In genomic region chr9:57629118-57629874, GRCm38 (mm10) we compare ENCODE assay signal across 9 mouse cellular contexts. TPM values are rescaled to one million over a fixed set of nuclear protein-coding genes. Genes with fewer than 3 reads are reported as not detected.
DNase-seq lines count a peak whose midpoint lies in the region; ATAC-seq and TF ChIP-seq lines count a peak whose summit lies in the region.
"Had no signal": no experiment of that assay in that cellular context is flagged by ENCODE, and none has a peak within 500 bp of the region (broad histone marks: within the 10 kb centered on the region; RNA-seq: fewer than 3 reads in every experiment).

No protein-coding gene starts in this region.

- 0 out of 2 replicates have a peak, but pooled peaks cover 6% of the 10 kb centered on the region for H3K4me1 ChIP-seq in embryonic facial prominence, embryonic 10.5 days
- peaks cover 6% of the 10 kb centered on the region for H3K4me1 ChIP-seq in heart, adult 2 months (ENCODE audit: control insufficient read depth, insufficient read depth, low read length)
- no peaks in the 10 kb centered on the region for H3K4me1 ChIP-seq in kidney, adult 2 months (ENCODE audit: control insufficient read depth, insufficient read depth, low read length)
- H3K4me1 ChIP-seq in midbrain, postnatal 0 days (ENCODE audit: insufficient read depth, low read length): no peaks in the 10 kb centered on the region

- H3K4me3 ChIP-seq in embryonic facial prominence, embryonic 10.5 days: no peak overlapping the region
- H3K4me3 ChIP-seq in heart, adult 2 months: no peak overlapping the region
- H3K4me3 ChIP-seq in kidney, adult 2 months (ENCODE audit: insufficient read depth, low read depth, low read length): no peak overlapping the region
- H3K4me3 ChIP-seq in midbrain, postnatal 0 days (ENCODE audit: low read depth, low read length): no peak overlapping the region

- no peaks in the 10 kb centered on the region for H3K9me3 ChIP-seq in embryonic facial prominence, embryonic 10.5 days
- H3K9me3 ChIP-seq in midbrain, postnatal 0 days (ENCODE audit: low read length): no peaks in the 10 kb centered on the region

- peak; percentile 94 for TF ChIP-seq EP300 in heart, adult 2 months (IDR thresholded peaks at IDR 0.05; ENCODE audit: insufficient read depth, low read depth, low read length)

- intact Hi-C loops in heart, adult 2 months (cut with DNase I): loop anchor here (1.0 kb wide), 2 partner anchors 16 to 26 kb away; no protein-coding TSS in a partner anchor

- H3K79me2 ChIP-seq in heart, adult 2 months (replicated peaks; ENCODE audit: control insufficient read depth, insufficient read depth, low read length): peaks cover 5% of the 10 kb centered on the region

- WGBS in embryonic facial prominence, embryonic 10.5 days: 66% methylated on average over 14 of the region's 14 CpGs
- WGBS in heart, adult 2 months: 59% methylated on average over 14 of the region's 14 CpGs
- WGBS in kidney, adult 2 months: 59% methylated on average over 14 of the region's 14 CpGs
- 73% methylated on average over 14 of the region's 14 CpGs for WGBS in midbrain, postnatal 0 days

- peak; percentile 69 to 84 for DNase-seq in left cerebral cortex, adult 18-20 months (ENCODE audit: low spot score in 2 of 2)
- no peak for DNase-seq in left cerebral cortex, adult 11 months (ENCODE audit: low spot score)
- peak; percentile 83 for DNase-seq in embryonic facial prominence, embryonic 10.5 days (ENCODE audit: low spot score)
- peak; percentile 76 to 88 for DNase-seq in heart, adult 2 months
- DNase-seq in kidney, adult 2 months: peak; percentile 72
- peak; percentile 81 for DNase-seq in liver
- DNase-seq in midbrain, postnatal 0 days (ENCODE audit: low spot score): peak; percentile 77
- peak; percentile 79 to 95 for DNase-seq in spleen, postnatal 4 days (ENCODE audit: low spot score in 2 of 2)

- H3K9ac ChIP-seq in heart, adult 2 months (ENCODE audit: low read depth, low read length): no peak overlapping the region
- H3K9ac ChIP-seq in midbrain, postnatal 0 days (replicated peaks; ENCODE audit: low read length, poor library complexity, severe bottlenecking): no peak overlapping the region

- peaks cover 99% of the 10 kb centered on the region for H3K36me3 ChIP-seq in embryonic facial prominence, embryonic 10.5 days (replicated peaks)
- H3K36me3 ChIP-seq in heart, adult 2 months (ENCODE audit: control insufficient read depth, insufficient read depth, low read length): no peaks in the 10 kb centered on the region
- peaks cover 2% of the 10 kb centered on the region; the same call in 1 of the 2 replicates for H3K36me3 ChIP-seq in kidney, adult 2 months (ENCODE audit: control insufficient read depth, insufficient read depth, low read length)
- H3K36me3 ChIP-seq in midbrain, postnatal 0 days (ENCODE audit: insufficient read depth, low read length): peaks cover 79% of the 10 kb centered on the region

- no peak overlapping the region for H3K4me2 ChIP-seq in midbrain, postnatal 0 days (ENCODE audit: low read depth, low read length, poor library complexity, severe bottlenecking)

- ATAC-seq in midbrain, postnatal 0 days (ENCODE audit: low FRiP score): peak; percentile 66
- ATAC-seq: Patski had no signal

- no peaks in the 10 kb centered on the region for H3K27me3 ChIP-seq in embryonic facial prominence, embryonic 10.5 days (replicated peaks; ENCODE audit: low read depth, poor library complexity, severe bottlenecking)
- no peaks in the 10 kb centered on the region for H3K27me3 ChIP-seq in heart, adult 2 months (ENCODE audit: control insufficient read depth, insufficient read depth, low read length)
- H3K27me3 ChIP-seq in kidney, adult 2 months (replicated peaks; ENCODE audit: control insufficient read depth, insufficient read depth, low read length): no peaks in the 10 kb centered on the region
- H3K27me3 ChIP-seq in midbrain, postnatal 0 days (ENCODE audit: insufficient read depth, low read length): no peaks in the 10 kb centered on the region
- H3K27me3 ChIP-seq: Patski had no signal

- TF ChIP-seq CTCF in heart, adult 2 months (IDR thresholded peaks at IDR 0.05): no peak
- peak; percentile 97 for TF ChIP-seq CTCF in kidney, adult 2 months (conservative IDR thresholded peaks at IDR 0.05; ENCODE audit: insufficient read depth, insufficient read length, low read depth, low read length)
- peak; percentile 98 for TF ChIP-seq CTCF in midbrain, postnatal 0 days (IDR thresholded peaks at IDR 0.05)

- TF ChIP-seq POLR2A in heart, adult 2 months (IDR thresholded peaks at IDR 0.05; ENCODE audit: insufficient read depth, low read depth, low read length): no peak
- TF ChIP-seq POLR2A in kidney, adult 2 months (IDR thresholded peaks at IDR 0.05; ENCODE audit: low read depth, low read length): no peak

- H3K27ac ChIP-seq in embryonic facial prominence, embryonic 10.5 days (replicated peaks): no peak overlapping the region
- no peak overlapping the region for H3K27ac ChIP-seq in heart, adult 2 months
- H3K27ac ChIP-seq in kidney, adult 2 months (ENCODE audit: insufficient read depth, low read depth, low read length): no peak overlapping the region
- H3K27ac ChIP-seq in midbrain, postnatal 0 days (ENCODE audit: low read depth, low read length): 0 out of 2 replicates have a peak overlapping the region, but pooled peaks have one; percentile 0

RNA-seq across cellular contexts. Expression of gene Lman1l, which starts 8.7 kb away (rescaled TPM):
- total RNA-seq in left cerebral cortex, adult 18-20 months (2021): not detected
- not detected in 2 replicates for polyA plus RNA-seq in embryonic facial prominence, embryonic 10.5 days (2016; fragmentation: Nextera tagmentation; extraction: Ambion mirVana)
- not detected for total RNA-seq in heart, adult 2 months (2021)
- 0.20 TPM in 1 of 2 replicates, not detected in the other for polyA plus RNA-seq in heart, adult 2 months (2012; rRNA removed)
- polyA plus RNA-seq in kidney, adult 2 months (2012; rRNA removed): 0.08 TPM in 1 of 2 replicates, not detected in the other
- not detected in 2 replicates for total RNA-seq in midbrain, postnatal 0 days (2014; rRNA removed)
- polyA plus RNA-seq in midbrain, postnatal 0 days (2015; fragmentation: Nextera tagmentation; extraction: Ambion mirVana): 0.10 TPM in 1 of 2 replicates, not detected in the other

RNA-seq across cellular contexts. Expression of gene Cplx3, which starts 23.2 kb away (rescaled TPM):
- 10 to 100 TPM; 13.0 to 13.6 TPM for total RNA-seq in left cerebral cortex, adult 18-20 months (2021)
- polyA plus RNA-seq in embryonic facial prominence, embryonic 10.5 days (2016; fragmentation: Nextera tagmentation; extraction: Ambion mirVana): 1.6 and 1.8 TPM in 2 replicates
- total RNA-seq in heart, adult 2 months (2021): not detected
- polyA plus RNA-seq in heart, adult 2 months (2012; rRNA removed): not detected in 2 replicates
- 0.42 and 0.47 TPM in 2 replicates for polyA plus RNA-seq in kidney, adult 2 months (2012; rRNA removed)
- 0.09 TPM in 1 of 2 replicates, not detected in the other for total RNA-seq in midbrain, postnatal 0 days (2014; rRNA removed)
- polyA plus RNA-seq in midbrain, postnatal 0 days (2015; fragmentation: Nextera tagmentation; extraction: Ambion mirVana): 1.9 and 2.2 TPM in 2 replicates

RNA-seq across cellular contexts. Expression of gene Csk, which starts 24.1 kb away (rescaled TPM):
- 10 to 100 TPM; 35.1 to 37.0 TPM for total RNA-seq in left cerebral cortex, adult 18-20 months (2021)
- polyA plus RNA-seq in embryonic facial prominence, embryonic 10.5 days (2016; fragmentation: Nextera tagmentation; extraction: Ambion mirVana): 33.2 and 38.3 TPM in 2 replicates
- total RNA-seq in heart, adult 2 months (2021): 10 to 100 TPM; 23.3 to 29.7 TPM
- polyA plus RNA-seq in heart, adult 2 months (2012; rRNA removed): 19.4 and 20.6 TPM in 2 replicates
- 30.9 and 42.4 TPM in 2 replicates for polyA plus RNA-seq in kidney, adult 2 months (2012; rRNA removed)
- total RNA-seq in midbrain, postnatal 0 days (2014; rRNA removed): 133 and 152 TPM in 2 replicates
- polyA plus RNA-seq in midbrain, postnatal 0 days (2015; fragmentation: Nextera tagmentation; extraction: Ambion mirVana): 42.4 and 45.5 TPM in 2 replicates

RNA-seq across cellular contexts. Expression of gene Ulk3, which starts 40.0 kb away (rescaled TPM):
- total RNA-seq in left cerebral cortex, adult 18-20 months (2021): 10 to 100 TPM; 28.9 to 33.5 TPM
- 13.3 and 16.4 TPM in 2 replicates for polyA plus RNA-seq in embryonic facial prominence, embryonic 10.5 days (2016; fragmentation: Nextera tagmentation; extraction: Ambion mirVana)
- 1 to 10 TPM; 5.7 to 6.7 TPM for total RNA-seq in heart, adult 2 months (2021)
- polyA plus RNA-seq in heart, adult 2 months (2012; rRNA removed): 19.1 and 23.3 TPM in 2 replicates
- polyA plus RNA-seq in kidney, adult 2 months (2012; rRNA removed): 26.2 and 26.9 TPM in 2 replicates
- total RNA-seq in midbrain, postnatal 0 days (2014; rRNA removed): 18.9 and 23.3 TPM in 2 replicates
- polyA plus RNA-seq in midbrain, postnatal 0 days (2015; fragmentation: Nextera tagmentation; extraction: Ambion mirVana): 17.4 and 19.9 TPM in 2 replicates

RNA-seq across cellular contexts. Expression of gene Cyp1a2, which starts 54.2 kb away (rescaled TPM):
- total RNA-seq in left cerebral cortex, adult 18-20 months (2021): not detected
- polyA plus RNA-seq in embryonic facial prominence, embryonic 10.5 days (2016; fragmentation: Nextera tagmentation; extraction: Ambion mirVana): not detected in 2 replicates
- total RNA-seq in heart, adult 2 months (2021): not detected
- 1.00 TPM in 1 of 2 replicates, not detected in the other for polyA plus RNA-seq in heart, adult 2 months (2012; rRNA removed)
- 0.07 TPM in 1 of 2 replicates, not detected in the other for polyA plus RNA-seq in kidney, adult 2 months (2012; rRNA removed)
- not detected in 2 replicates for total RNA-seq in midbrain, postnatal 0 days (2014; rRNA removed)
- polyA plus RNA-seq in midbrain, postnatal 0 days (2015; fragmentation: Nextera tagmentation; extraction: Ambion mirVana): not detected in 2 replicates
- polyA plus RNA-seq: Patski had no signal
